Mouse (Mus musculus): ENCODE data around the gene Klhdc8b. TPM values are rescaled to one million over a fixed set of nuclear protein-coding genes. Genes with fewer than 3 reads are reported as not detected.

Gene Klhdc8b
- polyA plus RNA-seq, 1 experiment = 5.8 TPM

- TF ChIP-seq EP300 (IDR thresholded peaks at IDR 0.05; ENCODE audit: insufficient read depth, low read depth, low read length) = no peak
- TF ChIP-seq CTCF (IDR thresholded peaks at IDR 0.05; ENCODE audit: low read depth, low read length) = no peak
- TF ChIP-seq POLR2A (IDR thresholded peaks at IDR 0.05; ENCODE audit: insufficient read depth, low read length) = no peak
- no peak overlapping the region for H3K4me3 ChIP-seq (ENCODE audit: low read depth, low read length)
- H3K27me3 ChIP-seq (ENCODE audit: control insufficient read depth, insufficient read depth, low read length, poor library complexity, severe bottlenecking) = no peaks in the 10 kb centered on the region
- no peaks in the 10 kb centered on the region for H3K9me3 ChIP-seq (replicated peaks; ENCODE audit: control insufficient read depth, insufficient read depth, low read length, poor library complexity, severe bottlenecking)
- peaks cover 3% of the 10 kb centered on the region for H3K4me1 ChIP-seq (ENCODE audit: control insufficient read depth, insufficient read depth, low read length)
- H3K27ac ChIP-seq (ENCODE audit: insufficient read depth, low read length) = no peak overlapping the region
- H3K9ac ChIP-seq (ENCODE audit: low read depth, poor library complexity, severe bottlenecking) = no peak overlapping the region
- no peaks in the 10 kb centered on the region for H3K36me3 ChIP-seq (ENCODE audit: control insufficient read depth, insufficient read depth, low read length, poor library complexity, severe bottlenecking)
These were observed 24.0 kb upstream of the Klhdc8b start for GRCm38 (mm10) chr9:108485301-108485875.

GRCm38 (mm10) chr9:108484021-108484420 lies 22.6 kb upstream of the Klhdc8b start:
- no peaks in the 10 kb centered on the region for H3K27me3 ChIP-seq (ENCODE audit: control insufficient read depth, insufficient read depth, low read length, poor library complexity, severe bottlenecking)
- H3K9me3 ChIP-seq (replicated peaks; ENCODE audit: control insufficient read depth, insufficient read depth, low read length, poor library complexity, severe bottlenecking) = no peaks in the 10 kb centered on the region
- H3K9ac ChIP-seq (ENCODE audit: low read depth, poor library complexity, severe bottlenecking) = no peak overlapping the region
- H3K36me3 ChIP-seq (ENCODE audit: control insufficient read depth, insufficient read depth, low read length, poor library complexity, severe bottlenecking) = no peaks in the 10 kb centered on the region
- no peak overlapping the region for H3K27ac ChIP-seq (ENCODE audit: insufficient read depth, low read length)
- no peak overlapping the region for H3K4me3 ChIP-seq (ENCODE audit: low read depth, low read length)
- H3K4me1 ChIP-seq (ENCODE audit: control insufficient read depth, insufficient read depth, low read length) = peaks cover 3% of the 10 kb centered on the region
- TF ChIP-seq POLR2A (IDR thresholded peaks at IDR 0.05; ENCODE audit: insufficient read depth, low read length) = no peak
- TF ChIP-seq CTCF (IDR thresholded peaks at IDR 0.05; ENCODE audit: low read depth, low read length) = no peak
- no peak for TF ChIP-seq EP300 (IDR thresholded peaks at IDR 0.05; ENCODE audit: insufficient read depth, low read depth, low read length)

- no peaks in the 10 kb centered on the region for H3K27me3 ChIP-seq (ENCODE audit: control insufficient read depth, insufficient read depth, low read length, poor library complexity, severe bottlenecking)
- no peaks in the 10 kb centered on the region for H3K9me3 ChIP-seq (replicated peaks; ENCODE audit: control insufficient read depth, insufficient read depth, low read length, poor library complexity, severe bottlenecking)
- no peak overlapping the region for H3K9ac ChIP-seq (ENCODE audit: low read depth, poor library complexity, severe bottlenecking)
- no peak overlapping the region for H3K27ac ChIP-seq (ENCODE audit: insufficient read depth, low read length)
- no peak overlapping the region for H3K4me3 ChIP-seq (ENCODE audit: low read depth, low read length)
- no peak for TF ChIP-seq POLR2A (IDR thresholded peaks at IDR 0.05; ENCODE audit: insufficient read depth, low read length)
- TF ChIP-seq CTCF (IDR thresholded peaks at IDR 0.05; ENCODE audit: low read depth, low read length) = no peak
- TF ChIP-seq EP300 (IDR thresholded peaks at IDR 0.05; ENCODE audit: insufficient read depth, low read depth, low read length) = no peak
- H3K36me3 ChIP-seq (ENCODE audit: control insufficient read depth, insufficient read depth, low read length, poor library complexity, severe bottlenecking) = no peaks in the 10 kb centered on the region
- H3K4me1 ChIP-seq (ENCODE audit: control insufficient read depth, insufficient read depth, low read length) = peaks cover 3% of the 10 kb centered on the region
These were observed 21.8 kb upstream of the Klhdc8b start for GRCm38 (mm10) chr9:108483051-108483790.

- TF ChIP-seq POLR2A (IDR thresholded peaks at IDR 0.05; ENCODE audit: insufficient read depth, low read length) (no peak), EP300 (IDR thresholded peaks at IDR 0.05; ENCODE audit: insufficient read depth, low read depth, low read length) (no peak), CTCF (IDR thresholded peaks at IDR 0.05; ENCODE audit: low read depth, low read length) (no peak)
- Histone ChIP-seq H3K27ac (ENCODE audit: insufficient read depth, low read length) (no peak overlapping the region), H3K27me3 (ENCODE audit: control insufficient read depth, insufficient read depth, low read length, poor library complexity, severe bottlenecking) (no peaks in the 10 kb centered on the region), H3K4me1 (ENCODE audit: control insufficient read depth, insufficient read depth, low read length) (peaks cover 3% of the 10 kb centered on the region), H3K4me3 (ENCODE audit: low read depth, low read length) (no peak overlapping the region), H3K9ac (ENCODE audit: low read depth, poor library complexity, severe bottlenecking) (no peak overlapping the region), H3K9me3 (replicated peaks; ENCODE audit: control insufficient read depth, insufficient read depth, low read length, poor library complexity, severe bottlenecking) (no peaks in the 10 kb centered on the region), H3K36me3 (ENCODE audit: control insufficient read depth, insufficient read depth, low read length, poor library complexity, severe bottlenecking) (no peaks in the 10 kb centered on the region)
These were observed 20.3 kb upstream of the Klhdc8b start for GRCm38 (mm10) chr9:108481520-108482210.

GRCm38 (mm10) chr9:108480813-108481519 lies 19.6 kb upstream of the Klhdc8b start:
- Histone ChIP-seq H3K27me3 (ENCODE audit: control insufficient read depth, insufficient read depth, low read length, poor library complexity, severe bottlenecking) (no peaks in the 10 kb centered on the region), H3K9me3 (replicated peaks; ENCODE audit: control insufficient read depth, insufficient read depth, low read length, poor library complexity, severe bottlenecking) (no peaks in the 10 kb centered on the region), H3K4me1 (ENCODE audit: control insufficient read depth, insufficient read depth, low read length) (peaks cover 3% of the 10 kb centered on the region), H3K4me3 (ENCODE audit: low read depth, low read length) (peak overlapping the region; percentile 11; the same call in 1 of the 2 replicates), H3K9ac (ENCODE audit: low read depth, poor library complexity, severe bottlenecking) (no peak overlapping the region), H3K36me3 (ENCODE audit: control insufficient read depth, insufficient read depth, low read length, poor library complexity, severe bottlenecking) (no peaks in the 10 kb centered on the region), H3K27ac (ENCODE audit: insufficient read depth, low read length) (no peak overlapping the region)
- TF ChIP-seq CTCF (IDR thresholded peaks at IDR 0.05; ENCODE audit: low read depth, low read length) = no peak
- no peak for TF ChIP-seq EP300 (IDR thresholded peaks at IDR 0.05; ENCODE audit: insufficient read depth, low read depth, low read length)
- no peak for TF ChIP-seq POLR2A (IDR thresholded peaks at IDR 0.05; ENCODE audit: insufficient read depth, low read length)
